Mouse (Mus musculus) 3T3-L1 (cell line): ENCODE measurements around the gene Dph5.
"Not testable (repeated sequence)": the region's sequence is repeated elsewhere in the genome, so short reads cannot be mapped to it uniquely, and the experiment has no call there.

Source experiments
- DNase-seq: peaks from one replicate; pipeline ENCODE4 v3.0.0-alpha.2; 2015; ENCODE audit warnings: low read depth, low spot score

Dph5 gene

GRCm38 (mm10) chr3:115892341-115892740 lies 4.7 kb downstream of the Dph5 start:
- no peak for DNase-seq

- DNase-seq: no peak
These were observed 5.5 kb downstream of the Dph5 start for GRCm38 (mm10) chr3:115893166-115893565.

GRCm38 (mm10) chr3:115898354-115898948 lies 10.8 kb downstream of the Dph5 start:
- DNase-seq: no peak

DNA sequence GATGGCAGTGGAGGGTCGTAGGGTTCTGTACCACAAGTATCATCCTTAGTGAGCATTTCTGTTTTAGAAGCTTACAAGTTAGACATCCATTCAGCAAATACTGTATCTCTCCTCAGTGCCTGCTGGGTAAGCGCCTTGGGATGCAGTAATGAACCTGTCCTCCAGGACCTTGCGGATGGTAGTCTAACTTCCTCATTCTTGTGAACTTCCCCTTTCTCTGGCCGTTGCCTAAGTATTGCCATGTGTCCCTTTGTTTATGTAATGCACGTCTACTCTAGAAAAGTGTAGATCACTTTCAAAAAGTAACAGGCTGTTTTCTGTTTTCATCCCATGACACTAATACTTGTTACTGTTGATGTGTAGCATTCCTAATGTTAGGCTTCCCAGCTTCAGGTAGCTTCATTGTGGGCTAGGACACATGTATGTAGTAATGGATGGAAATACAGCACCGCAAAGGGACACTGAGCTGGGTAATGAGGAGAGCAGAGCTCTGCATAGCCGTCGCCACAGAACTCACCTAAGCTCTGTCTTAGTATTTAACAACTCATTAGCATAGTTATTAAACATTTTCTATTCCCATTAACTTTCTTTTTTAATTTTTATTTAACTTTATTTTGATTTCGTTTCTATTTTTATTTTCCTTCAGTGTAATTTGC lies 14.8 kb downstream of the Dph5 start:
- no peak for DNase-seq

DNA sequence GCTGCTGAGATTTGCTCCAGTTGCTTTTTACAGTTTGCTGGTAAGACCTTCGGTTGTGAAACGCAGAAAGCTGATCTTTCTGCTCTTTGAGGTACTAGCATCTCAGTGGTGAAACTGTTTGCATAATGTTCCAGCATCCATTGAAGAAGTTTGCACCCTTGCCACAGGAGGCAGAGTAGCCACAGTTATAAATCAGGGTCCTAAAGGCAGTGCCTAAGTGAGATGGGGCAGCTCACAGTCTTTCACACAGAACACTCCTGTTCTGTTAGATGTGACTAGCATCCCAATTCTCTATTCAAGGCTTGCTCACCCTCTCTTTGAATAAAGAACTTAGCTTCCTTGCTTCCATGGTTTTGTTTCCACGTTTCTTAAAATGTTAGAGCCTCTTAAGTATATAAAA lies 17.4 kb downstream of the Dph5 start:
- DNase-seq: no peak

- DNase-seq: no peak
These were observed 17.9 kb downstream of the Dph5 start for GRCm38 (mm10) chr3:115905567-115905966.

DNA sequence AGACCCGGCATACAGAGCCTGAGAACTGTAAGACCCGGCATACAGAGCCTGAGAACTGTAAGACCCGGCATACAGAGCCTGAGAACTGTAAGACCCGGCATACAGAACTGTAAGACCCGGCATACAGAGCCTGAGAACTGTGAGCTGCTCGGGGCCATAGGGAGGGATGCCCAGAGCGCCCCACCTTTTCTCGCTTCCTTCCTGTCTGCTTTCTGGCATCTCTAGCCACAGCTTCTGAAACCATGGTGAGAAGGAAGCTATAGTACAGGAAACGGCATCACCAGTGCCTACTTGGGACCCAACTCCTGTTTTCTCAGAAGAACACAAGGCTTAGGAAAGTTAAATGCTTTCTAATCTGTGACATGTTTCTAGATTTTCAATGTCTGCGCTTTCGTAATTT lies 19.8 kb downstream of the Dph5 start:
- DNase-seq: not testable (repeated sequence)

DNA sequence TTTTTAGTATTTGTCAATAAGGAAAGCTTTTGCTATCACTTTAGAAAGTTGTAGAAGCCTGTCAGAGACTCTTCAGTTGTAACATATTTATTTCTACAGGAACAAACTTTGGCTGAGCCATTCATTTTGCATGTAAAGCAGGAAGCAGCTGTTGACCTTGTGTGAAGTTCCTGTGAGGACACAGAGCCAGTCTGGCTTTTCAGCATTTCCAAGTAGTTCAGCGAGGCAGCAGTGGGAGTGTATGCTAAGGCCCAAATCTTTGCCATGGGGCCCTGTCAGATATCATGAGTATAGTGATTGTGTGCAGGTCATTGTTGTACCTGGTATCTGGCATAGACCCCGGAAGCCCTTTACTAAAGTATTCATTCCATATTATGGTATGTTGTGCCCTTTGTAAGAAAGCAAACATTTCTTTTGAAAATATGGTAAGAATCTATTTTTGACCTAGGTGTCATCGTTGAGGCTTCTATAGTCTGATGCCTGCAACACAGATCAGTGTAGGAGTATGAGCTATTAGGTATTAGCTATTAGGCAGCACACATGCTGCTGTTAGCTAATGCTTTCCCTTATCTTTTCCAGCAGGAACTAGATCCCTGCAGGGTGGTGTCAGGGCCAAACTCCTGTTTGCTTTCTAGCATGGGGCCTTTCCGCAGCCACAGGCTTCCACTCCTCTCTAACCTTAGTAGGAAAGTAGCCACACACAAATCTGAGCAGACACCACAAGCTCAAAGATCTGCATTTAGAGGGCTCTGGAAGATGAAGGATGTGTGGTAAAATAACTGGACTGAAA lies 37.0 kb downstream of the Dph5 start:
- DNase-seq: no peak

GRCm38 (mm10) chr3:115926531-115926930 lies 38.9 kb downstream of the Dph5 start:
- no peak for DNase-seq

GRCm38 (mm10) chr3:115931701-115932100 lies 44.1 kb downstream of the Dph5 start:
- no peak for DNase-seq

DNA sequence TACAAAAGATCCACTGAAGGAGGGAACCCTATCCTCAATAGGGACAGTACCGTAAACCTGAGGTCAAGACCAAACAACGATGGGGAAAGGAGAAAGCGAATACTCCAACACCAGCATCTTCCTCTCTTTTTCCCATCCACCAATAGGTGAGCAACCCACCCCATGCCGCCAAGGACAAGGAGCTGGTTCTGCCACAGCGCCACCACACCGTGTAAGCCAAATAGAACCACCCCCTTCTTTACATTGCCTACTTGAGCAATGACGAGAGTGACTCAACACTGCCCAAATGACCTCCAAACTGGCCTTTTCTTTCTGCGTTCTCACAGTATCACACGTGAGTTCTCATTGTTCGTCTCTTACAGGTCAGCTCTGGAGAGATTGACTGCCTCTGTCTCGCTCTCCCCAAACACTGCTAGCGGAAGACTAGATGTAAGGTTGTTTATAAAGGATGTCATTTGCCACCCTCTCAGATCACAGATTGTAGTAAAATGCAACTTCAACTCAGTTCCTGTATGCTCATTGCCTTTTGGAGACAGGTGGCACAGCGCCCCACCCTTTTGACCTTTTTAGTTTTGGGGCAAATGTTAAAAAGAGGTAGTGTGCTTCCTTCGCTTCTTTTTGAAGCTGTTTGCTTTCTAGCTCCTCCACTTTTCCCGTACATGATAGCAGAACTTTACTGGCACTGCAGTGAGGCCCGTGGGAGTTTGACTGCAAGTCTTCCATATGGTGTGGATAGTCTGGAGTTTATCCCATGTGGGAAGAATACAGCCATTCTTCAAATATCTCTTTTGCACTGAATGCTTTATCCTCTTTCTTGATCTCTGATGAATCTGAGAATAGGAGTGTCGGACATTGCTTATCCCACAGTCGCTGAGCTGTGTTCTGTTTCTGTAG lies 45.9 kb downstream of the Dph5 start:
- no peak for DNase-seq

- DNase-seq: peak; percentile 75
These were observed 49.3 kb downstream of the Dph5 start for GRCm38 (mm10) chr3:115936734-115937599.

DNA sequence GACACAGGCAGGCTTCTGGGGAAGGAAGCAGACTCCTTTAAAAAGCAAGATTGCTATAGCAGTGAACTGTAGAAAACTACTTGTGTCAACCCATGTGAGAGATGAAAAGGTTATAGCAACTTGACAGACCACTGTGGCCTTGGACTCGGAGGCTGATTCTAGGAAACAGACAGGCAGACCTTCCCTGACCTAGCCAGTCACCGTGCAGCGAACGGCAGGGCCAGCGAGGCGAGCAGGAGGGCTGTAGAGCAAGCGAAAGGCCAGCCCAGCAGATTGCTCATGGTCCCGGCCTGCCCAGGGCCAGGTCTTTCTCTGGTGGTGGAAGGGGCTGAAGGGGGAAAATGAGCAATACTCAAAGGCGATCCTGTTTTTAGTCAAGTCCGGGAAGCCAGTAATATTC lies 50.2 kb downstream of the Dph5 start:
- no peak for DNase-seq

GRCm38 (mm10) chr3:115940510-115940909 lies 52.9 kb downstream of the Dph5 start:
- DNase-seq: no peak

DNA sequence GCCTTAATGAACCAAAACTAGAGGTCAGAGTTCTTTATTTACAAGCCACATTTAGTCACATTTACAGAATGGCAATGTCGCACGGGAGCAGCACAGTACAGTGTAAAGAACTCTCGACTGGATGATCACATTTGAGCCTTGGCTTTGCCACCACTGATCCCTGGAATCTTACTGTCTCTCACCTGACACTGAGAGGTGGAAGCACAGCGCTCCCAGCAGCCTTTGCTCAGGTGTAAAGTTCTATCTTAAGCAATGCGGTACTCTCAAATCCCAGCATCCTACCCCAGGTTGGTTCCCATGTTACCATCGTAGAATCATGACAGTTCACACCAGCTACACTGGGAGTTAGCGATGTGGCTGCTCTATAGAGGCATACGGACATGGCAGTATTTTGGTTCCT lies 53.8 kb downstream of the Dph5 start:
- DNase-seq: no peak

GRCm38 (mm10) chr3:115944376-115944775 lies 56.7 kb downstream of the Dph5 start:
- no peak for DNase-seq

GRCm38 (mm10) chr3:115946272-115946671 lies 58.6 kb downstream of the Dph5 start:
- DNase-seq: no peak

DNA sequence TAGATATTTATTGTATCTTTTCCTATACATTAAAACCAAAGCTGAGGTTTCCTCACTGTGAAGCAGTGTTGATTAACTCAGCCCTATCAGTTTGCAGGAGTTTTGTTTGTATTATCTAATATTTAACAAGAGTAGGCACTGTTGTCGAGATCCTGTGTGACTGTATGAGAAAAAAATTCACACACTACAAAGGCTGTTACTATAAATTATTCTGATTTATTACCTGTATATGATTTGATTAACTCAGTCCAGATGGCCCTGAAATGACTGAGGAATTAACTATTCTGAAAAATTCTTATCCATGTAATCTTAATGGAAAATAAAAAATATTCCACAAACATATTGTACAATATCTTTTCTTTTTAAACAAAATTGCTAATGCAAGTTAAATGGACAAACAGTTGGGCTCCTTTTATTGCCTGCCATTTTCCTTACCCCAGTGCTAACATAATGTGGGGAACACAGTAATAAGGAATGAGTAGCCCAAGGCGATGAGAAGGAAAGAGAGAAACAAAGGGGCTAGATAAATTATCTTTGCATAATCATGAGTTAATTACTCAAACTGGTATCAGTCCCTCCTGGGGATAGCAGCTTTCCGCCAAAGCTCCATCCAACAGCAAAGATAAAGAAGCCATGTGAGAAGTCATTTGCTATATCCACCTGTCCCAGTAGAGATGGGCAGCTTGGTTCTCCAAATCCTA lies 61.7 kb downstream of the Dph5 start:
- no peak for DNase-seq

GRCm38 (mm10) chr3:115949921-115950877 lies 62.6 kb downstream of the Dph5 start:
- DNase-seq: peak; percentile 98
